Mouse (Mus musculus) hindbrain, embryonic 12.5 days (tissue): ENCODE data around the gene Lgr6. TPM values are rescaled to one million over a fixed set of nuclear protein-coding genes. Genes with fewer than 3 reads are reported as not detected.

ENCODE experiments used
- ATAC-seq: fragments of 200-750 bp; cut with Nextera tagmentation; 2 replicates; pipeline ENCODE4 v1.8.0; 2017; ENCODE audit warnings: moderate TSS enrichment; ENCODE audit not compliant: low FRiP score
- H3K27ac ChIP-seq: fragments of 300-500 bp; sonication (generic); 2 replicates; pipeline ENCODE4 v1.5.1; 2016; ENCODE audit warnings: mild to moderate bottlenecking
- H3K27me3 ChIP-seq: fragments of 300-500 bp; sonication (generic); 2 replicates; pipeline ENCODE4 v1.6.1; 2016; ENCODE audit warnings: mild to moderate bottlenecking
- H3K36me3 ChIP-seq: fragments of 300-500 bp; sonication (generic); 2 replicates; pipeline ENCODE4 v1.6.1; 2016; ENCODE audit warnings: mild to moderate bottlenecking
- H3K4me1 ChIP-seq: fragments of 300-500 bp; sonication (generic); 2 replicates; pipeline ENCODE4 v1.6.1; 2016
- H3K4me2 ChIP-seq: fragments of 300-500 bp; sonication (generic); replicated peaks from 2 replicates; pipeline ENCODE4 v1.6.1; 2016; ENCODE audit warnings: mild to moderate bottlenecking
- H3K4me3 ChIP-seq: fragments of 300-500 bp; sonication (generic); 2 replicates; pipeline ENCODE4 v1.5.1; 2016; ENCODE audit warnings: mild to moderate bottlenecking
- H3K9ac ChIP-seq: fragments of 300-500 bp; sonication (generic); 2 replicates; pipeline ENCODE4 v1.6.1; 2016; ENCODE audit warnings: mild to moderate bottlenecking, moderate library complexity
- H3K9me3 ChIP-seq: fragments of 300-500 bp; sonication (generic); replicated peaks from 2 replicates; pipeline ENCODE4 v1.6.1; 2016; ENCODE audit warnings: mild to moderate bottlenecking
- WGBS: fragments of 180-500 bp; shearing (Covaris S2); methylation state at CpG from one replicate; pipeline ENCODE4 v1.1.7; 2016; 5-methylcytosine and 5-hydroxymethylcytosine counted together
- polyA plus RNA-seq: library from polyadenylated mRNA; unstranded; fragments of >200 nt; fragmentation: Nextera tagmentation; extraction: Ambion mirVana; gene quantifications from 2 replicates; pipeline ENCODE4 v1.2.1, GENCODE M21; 2016

Gene Lgr6
- polyA plus RNA-seq, 1 experiment from 2014 or later: 0.90 TPM

DNA sequence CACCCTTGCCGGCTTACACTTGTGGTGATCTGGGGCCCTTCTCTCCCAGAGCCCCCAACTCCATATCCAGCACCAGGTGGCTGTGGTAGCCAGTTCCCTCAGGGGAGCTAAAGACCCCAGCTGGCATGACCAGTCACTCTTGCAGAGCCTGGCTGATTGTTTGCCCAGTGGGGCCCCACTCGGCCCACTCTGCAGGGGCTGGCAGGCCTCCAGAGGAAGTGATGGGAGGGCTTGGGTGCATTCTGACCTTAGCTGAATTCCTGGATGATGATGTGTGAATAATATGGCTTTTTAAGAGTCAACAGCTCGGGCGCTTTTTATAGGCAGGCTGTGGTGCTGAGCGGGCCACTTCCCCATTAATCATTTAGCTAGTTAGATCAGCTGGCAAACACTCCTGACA is 84.1 kb downstream of the Lgr6 start:
- Histone ChIP-seq H3K4me1 (peaks cover 25% of the 10 kb centered on the region), H3K27me3 (no peaks in the 10 kb centered on the region; the same call in 1 of the 2 replicates), H3K36me3 (no peaks in the 10 kb centered on the region), H3K4me2 (no peak overlapping the region), H3K9me3 (no peaks in the 10 kb centered on the region), H3K9ac (no peak overlapping the region), H3K27ac (no peak overlapping the region), H3K4me3 (no peak overlapping the region)
- ATAC-seq: peak; percentile 67; the same call in 1 of the 2 replicates
- 28% methylated on average over 5 of the region's 5 CpGs for WGBS

DNA sequence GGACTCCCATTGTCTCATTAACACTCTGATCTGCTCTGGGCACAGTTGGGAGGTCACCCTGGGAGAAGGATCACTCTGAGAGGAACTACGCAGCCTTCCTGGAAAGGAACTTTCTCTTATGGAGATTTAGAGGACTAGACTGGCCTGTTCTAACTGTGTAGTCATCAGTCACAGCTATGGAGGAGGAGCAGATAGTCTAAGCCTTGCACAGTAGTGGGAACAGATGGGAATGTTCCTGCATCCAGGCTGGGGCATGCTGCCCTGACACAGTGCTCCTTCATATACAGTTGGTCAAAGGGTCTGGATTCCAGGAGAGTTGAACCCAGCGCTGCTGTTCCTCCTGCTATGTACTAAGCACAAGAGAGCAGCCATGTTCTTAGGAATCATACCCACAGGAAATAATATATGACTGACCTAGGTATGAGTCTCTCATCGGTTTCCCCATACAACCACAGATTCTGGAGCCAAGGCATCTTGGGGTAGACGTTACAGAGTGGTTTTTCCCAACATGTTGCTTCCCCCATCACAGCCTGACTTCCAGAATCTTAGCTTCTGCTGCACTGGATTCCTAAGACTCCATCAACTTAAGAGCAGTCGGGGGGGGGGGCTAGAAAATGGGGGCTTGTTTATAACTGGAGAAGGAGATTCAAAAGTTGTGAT is 84.7 kb downstream of the Lgr6 start:
- Histone ChIP-seq H3K27ac (no peak overlapping the region), H3K4me3 (no peak overlapping the region), H3K9ac (no peak overlapping the region), H3K36me3 (no peaks in the 10 kb centered on the region), H3K27me3 (no peaks in the 10 kb centered on the region; the same call in 1 of the 2 replicates), H3K4me2 (no peak overlapping the region), H3K9me3 (no peaks in the 10 kb centered on the region), H3K4me1 (peaks cover 27% of the 10 kb centered on the region)
- no peak for ATAC-seq
- 85% methylated on average over 5 of the region's 5 CpGs for WGBS

GRCm38 (mm10) chr1:135019775-135020167 is 85.3 kb downstream of the Lgr6 start:
- WGBS: 71% methylated on average over 4 of the region's 4 CpGs
- H3K9ac ChIP-seq: no peak overlapping the region
- no peaks in the 10 kb centered on the region; the same call in 1 of the 2 replicates for H3K27me3 ChIP-seq
- H3K4me1 ChIP-seq: peaks cover 34% of the 10 kb centered on the region
- no peak for ATAC-seq
- no peak overlapping the region for H3K27ac ChIP-seq
- no peaks in the 10 kb centered on the region for H3K36me3 ChIP-seq
- no peak overlapping the region for H3K4me2 ChIP-seq
- no peak overlapping the region for H3K4me3 ChIP-seq
- H3K9me3 ChIP-seq: no peaks in the 10 kb centered on the region

DNA sequence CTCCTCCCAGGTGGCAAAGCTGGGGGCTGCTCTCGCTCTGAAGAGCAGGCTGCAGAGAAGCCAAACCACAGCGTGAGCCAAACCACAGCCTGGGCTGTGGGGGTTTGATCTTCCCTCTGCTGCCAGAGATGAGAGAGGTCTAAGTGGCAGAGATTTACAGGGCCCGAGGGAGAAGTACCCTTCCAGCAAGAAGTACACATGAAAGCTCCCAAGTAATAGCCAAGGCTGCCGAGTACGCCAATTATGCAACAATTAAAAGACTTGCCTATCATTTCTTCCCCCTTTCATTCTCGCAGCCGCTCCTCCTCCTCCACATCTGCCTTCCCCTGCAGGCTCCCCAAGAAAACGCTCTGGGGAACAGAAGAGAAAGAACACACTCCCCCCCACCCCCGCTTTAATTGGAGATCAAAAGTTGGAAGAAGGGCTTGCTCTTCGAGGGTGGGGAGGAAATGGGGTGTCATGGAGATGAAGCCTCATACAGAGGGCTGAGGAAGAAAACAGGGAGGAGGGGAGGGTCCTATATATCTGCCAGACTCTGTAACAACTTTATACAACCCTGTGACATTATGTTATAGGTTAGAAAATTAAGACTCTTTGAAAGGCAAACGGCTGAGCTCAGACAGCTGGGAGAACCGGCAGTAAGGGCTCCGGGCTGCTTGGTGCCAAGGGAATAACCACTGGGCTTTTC is 85.8 kb downstream of the Lgr6 start:
- H3K27ac ChIP-seq: no peak overlapping the region
- H3K4me3 ChIP-seq: no peak overlapping the region
- no peak for ATAC-seq
- no peaks in the 10 kb centered on the region for H3K9me3 ChIP-seq
- no peak overlapping the region for H3K9ac ChIP-seq
- H3K4me1 ChIP-seq: peaks cover 38% of the 10 kb centered on the region
- H3K27me3 ChIP-seq: no peaks in the 10 kb centered on the region; the same call in 1 of the 2 replicates
- WGBS: 35% methylated on average over 13 of the region's 13 CpGs
- H3K36me3 ChIP-seq: no peaks in the 10 kb centered on the region
- H3K4me2 ChIP-seq: no peak overlapping the region

DNA sequence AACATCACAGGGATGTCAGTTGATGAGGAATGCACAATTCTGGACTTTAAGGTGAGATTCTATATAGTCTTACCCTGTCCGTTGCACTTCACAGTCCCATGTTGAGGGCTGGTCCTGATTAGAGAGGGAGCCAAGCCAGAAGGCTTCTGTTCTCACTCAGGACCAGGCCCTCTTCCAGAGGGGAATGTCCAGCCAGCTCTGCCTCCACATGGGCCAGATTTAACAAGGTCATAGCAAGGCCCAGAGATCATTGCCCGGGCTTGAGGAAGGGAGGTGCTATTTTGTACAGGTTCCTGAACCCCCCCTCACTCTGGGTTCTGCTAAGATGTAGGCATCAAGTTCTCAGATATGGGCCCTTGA is 87.4 kb downstream of the Lgr6 start:
- Histone ChIP-seq H3K9ac (no peak overlapping the region), H3K27me3 (no peaks in the 10 kb centered on the region; the same call in 1 of the 2 replicates), H3K27ac (no peak overlapping the region), H3K36me3 (no peaks in the 10 kb centered on the region), H3K4me3 (no peak overlapping the region), H3K4me2 (no peak overlapping the region), H3K4me1 (peaks cover 38% of the 10 kb centered on the region), H3K9me3 (no peaks in the 10 kb centered on the region)
- WGBS: 89% methylated on average over 2 of the region's 2 CpGs
- ATAC-seq: no peak

DNA sequence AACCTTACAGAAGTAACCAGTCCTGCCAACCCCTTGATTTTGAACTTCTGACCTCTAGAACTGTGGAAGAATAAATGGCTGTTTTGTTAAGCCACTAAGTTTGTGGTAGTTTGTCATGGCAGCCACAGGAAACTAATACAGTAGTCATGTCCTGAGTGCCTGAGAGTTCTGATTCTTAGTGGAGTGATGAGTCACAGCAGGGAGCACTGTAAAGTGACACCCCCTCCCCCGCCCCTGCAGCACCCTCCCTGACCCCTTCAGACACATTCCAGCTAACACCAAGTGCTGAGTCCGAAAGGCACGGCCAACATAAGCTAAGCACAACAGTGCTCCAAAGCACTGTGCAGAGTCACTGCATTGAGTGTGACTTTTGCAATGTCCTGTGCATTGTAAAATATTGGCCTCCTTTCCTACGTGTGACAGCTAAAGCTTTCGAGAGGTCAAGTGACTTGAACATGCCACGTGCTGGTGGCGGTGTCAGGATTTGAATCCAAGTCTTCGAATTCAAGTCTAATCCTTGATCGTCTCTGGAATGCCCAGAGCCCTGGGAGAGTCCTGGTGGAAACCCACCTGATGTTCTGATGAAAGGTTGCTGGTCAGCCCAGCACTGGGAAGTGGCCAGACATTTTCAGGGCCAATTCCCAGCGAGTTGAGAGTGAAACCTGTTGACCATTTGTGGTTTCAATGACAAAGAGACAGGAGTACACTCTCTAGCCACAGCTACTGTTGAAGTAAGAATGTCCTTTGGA is 88.0 kb downstream of the Lgr6 start:
- Histone ChIP-seq H3K4me2 (no peak overlapping the region), H3K36me3 (no peaks in the 10 kb centered on the region), H3K4me1 (peaks cover 38% of the 10 kb centered on the region), H3K4me3 (no peak overlapping the region), H3K27me3 (no peaks in the 10 kb centered on the region; the same call in 1 of the 2 replicates), H3K9me3 (no peaks in the 10 kb centered on the region), H3K27ac (no peak overlapping the region), H3K9ac (no peak overlapping the region)
- 81% methylated on average over 10 of the region's 10 CpGs for WGBS
- no peak for ATAC-seq

- Histone ChIP-seq H3K4me1 (peaks cover 25% of the 10 kb centered on the region), H3K36me3 (no peaks in the 10 kb centered on the region), H3K9me3 (no peaks in the 10 kb centered on the region), H3K27me3 (no peaks in the 10 kb centered on the region; the same call in 1 of the 2 replicates), H3K4me2 (0 out of 2 replicates have a peak overlapping the region, but pooled peaks have one; percentile 3), H3K4me3 (no peak overlapping the region), H3K9ac (no peak overlapping the region), H3K27ac (no peak overlapping the region)
- 26% methylated on average over 10 of the region's 10 CpGs for WGBS
- ATAC-seq: no peak
Measured at GRCm38 (mm10) chr1:135014921-135015445, 90.1 kb downstream of the Lgr6 start.

GRCm38 (mm10) chr1:135012472-135012871 is 92.6 kb downstream of the Lgr6 start:
- Histone ChIP-seq H3K4me3 (no peak overlapping the region), H3K4me2 (no peak overlapping the region), H3K4me1 (peaks cover 14% of the 10 kb centered on the region), H3K9ac (no peak overlapping the region), H3K9me3 (no peaks in the 10 kb centered on the region), H3K27ac (no peak overlapping the region), H3K36me3 (no peaks in the 10 kb centered on the region), H3K27me3 (no peaks in the 10 kb centered on the region)
- WGBS: 78% methylated on average over 9 of the region's 9 CpGs
- no peak for ATAC-seq

DNA sequence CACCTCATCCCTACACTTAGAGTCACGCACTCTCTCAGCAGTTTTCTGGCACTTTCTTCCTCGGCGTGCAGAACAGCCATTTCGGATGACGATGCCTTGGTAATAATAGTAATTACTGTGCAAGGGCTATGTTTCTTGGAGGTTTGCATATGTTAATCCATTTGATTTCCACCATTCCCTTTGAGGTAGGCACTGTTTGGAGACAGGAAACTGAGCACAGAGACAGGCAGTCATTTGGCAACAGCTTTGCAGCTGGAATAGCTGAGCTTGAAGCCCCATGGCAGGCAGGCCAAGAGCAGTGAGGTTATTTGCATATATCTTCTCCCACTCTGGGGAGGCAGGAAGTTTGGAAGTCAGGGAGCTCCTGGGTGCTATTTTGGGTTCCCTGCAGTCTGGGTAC is 93.2 kb downstream of the Lgr6 start:
- Histone ChIP-seq H3K4me3 (no peak overlapping the region), H3K9ac (no peak overlapping the region), H3K9me3 (no peaks in the 10 kb centered on the region), H3K27me3 (no peaks in the 10 kb centered on the region), H3K4me2 (no peak overlapping the region), H3K36me3 (no peaks in the 10 kb centered on the region), H3K27ac (no peak overlapping the region), H3K4me1 (peaks cover 14% of the 10 kb centered on the region)
- WGBS: 95% methylated on average over 5 of the region's 5 CpGs
- ATAC-seq: no peak

- peaks cover 6% of the 10 kb centered on the region for H3K4me1 ChIP-seq
- no peak overlapping the region for H3K9ac ChIP-seq
- H3K27me3 ChIP-seq: no peaks in the 10 kb centered on the region
- H3K36me3 ChIP-seq: no peaks in the 10 kb centered on the region
- no peak overlapping the region for H3K4me3 ChIP-seq
- ATAC-seq: no peak
- H3K9me3 ChIP-seq: no peaks in the 10 kb centered on the region
- no peak overlapping the region for H3K27ac ChIP-seq
- H3K4me2 ChIP-seq: no peak overlapping the region
- WGBS: 86% methylated on average over 3 of the region's 3 CpGs
Measured at GRCm38 (mm10) chr1:135009833-135010232, 95.2 kb downstream of the Lgr6 start.

GRCm38 (mm10) chr1:135005696-135006095 is 99.4 kb downstream of the Lgr6 start:
- 48% methylated on average over 7 of the region's 7 CpGs for WGBS

GRCm38 (mm10) chr1:135003346-135003745 is 101.7 kb downstream of the Lgr6 start:
- no peak for ATAC-seq
- no peak overlapping the region for H3K27ac ChIP-seq
- WGBS: 47% methylated on average over 3 of the region's 4 CpGs

More at GRCm38 (mm10) chr1:135005696-135006095, 99.4 kb downstream of the Lgr6 start:
- no peaks in the 10 kb centered on the region for H3K36me3 ChIP-seq
- no peak overlapping the region for H3K4me2 ChIP-seq
- ATAC-seq: no peak
- H3K9me3 ChIP-seq: no peaks in the 10 kb centered on the region
- no peak overlapping the region for H3K9ac ChIP-seq
- no peak overlapping the region for H3K4me3 ChIP-seq
- no peak overlapping the region for H3K27ac ChIP-seq
- H3K27me3 ChIP-seq: no peaks in the 10 kb centered on the region
- peaks cover 4% of the 10 kb centered on the region; the same call in 1 of the 2 replicates for H3K4me1 ChIP-seq

More at GRCm38 (mm10) chr1:135003346-135003745, 101.7 kb downstream of the Lgr6 start:
- Histone ChIP-seq H3K36me3 (no peaks in the 10 kb centered on the region), H3K4me1 (peaks cover 4% of the 10 kb centered on the region; the same call in 1 of the 2 replicates), H3K4me2 (no peak overlapping the region), H3K27me3 (0 out of 2 replicates have a peak, but pooled peaks cover under 1% of the 10 kb centered on the region), H3K9me3 (no peaks in the 10 kb centered on the region), H3K4me3 (no peak overlapping the region), H3K9ac (no peak overlapping the region)
